Mouse (Mus musculus) lung, adult 2 months (tissue): Measurements from ENCODE around the gene Rbm28.

ENCODE experiments used
- CTCF ChIP-seq: fragments of 200-500 bp; IDR thresholded peaks from 2 replicates; pipeline ENCODE4 v1.5.1; 2011; ENCODE audit warnings: mild to moderate bottlenecking, low read length, control low read depth; ENCODE audit not compliant: insufficient read depth
- POLR2A ChIP-seq: fragments of 200-500 bp; IDR thresholded peaks from 2 replicates; pipeline ENCODE4 v1.6.1; 2011; ENCODE audit warnings: low read depth, mild to moderate bottlenecking, control low read depth, low read length, borderline replicate concordance; ENCODE audit errors: extremely low read depth

DNA sequence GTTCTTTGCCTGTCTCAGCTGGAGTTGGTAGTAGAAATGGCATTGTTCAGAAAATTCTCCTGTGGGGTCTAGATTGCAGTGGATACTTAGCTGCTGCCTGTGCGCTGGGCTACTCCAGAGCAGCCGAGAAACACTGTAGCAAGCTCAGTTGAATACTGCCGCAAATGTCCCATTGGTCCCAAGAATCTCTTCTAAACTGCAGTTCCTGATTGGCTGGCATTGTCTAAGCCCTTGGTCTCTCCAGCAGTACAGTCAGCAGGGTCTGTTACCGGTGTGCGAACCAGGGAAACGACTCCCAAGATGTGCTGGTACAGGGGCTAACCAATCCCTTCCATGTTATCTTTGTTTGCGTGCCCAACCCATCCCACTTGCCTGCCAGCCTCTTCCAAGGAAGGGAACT lies 72.6 kb downstream of the Rbm28 start:
- TF ChIP-seq CTCF (no peak), POLR2A (no peak)
